Mouse (Mus musculus): ENCODE results near the gene Tmem240.

GRCm38 (mm10) chr4:155738262-155738661 is 3.7 kb downstream of the Tmem240 start:
- no peak for TF ChIP-seq POLR2A (IDR thresholded peaks at IDR 0.05; ENCODE audit: extremely low read depth, insufficient read depth, low read length)
- no peak for TF ChIP-seq CTCF (IDR thresholded peaks at IDR 0.05; ENCODE audit: extremely low read depth, insufficient read depth, low read length)
